Mouse (Mus musculus): ENCODE data around the gene Cacna1b. TPM values are rescaled to one million over a fixed set of nuclear protein-coding genes. Genes with fewer than 3 reads are reported as not detected.
A peak's percentile ranks its signal among the peaks of the same experiment; 100 is the strongest.

Gene Cacna1b
- total RNA-seq, 2 experiments from 2014 or later = 0.21 to 3.2 TPM

DNA sequence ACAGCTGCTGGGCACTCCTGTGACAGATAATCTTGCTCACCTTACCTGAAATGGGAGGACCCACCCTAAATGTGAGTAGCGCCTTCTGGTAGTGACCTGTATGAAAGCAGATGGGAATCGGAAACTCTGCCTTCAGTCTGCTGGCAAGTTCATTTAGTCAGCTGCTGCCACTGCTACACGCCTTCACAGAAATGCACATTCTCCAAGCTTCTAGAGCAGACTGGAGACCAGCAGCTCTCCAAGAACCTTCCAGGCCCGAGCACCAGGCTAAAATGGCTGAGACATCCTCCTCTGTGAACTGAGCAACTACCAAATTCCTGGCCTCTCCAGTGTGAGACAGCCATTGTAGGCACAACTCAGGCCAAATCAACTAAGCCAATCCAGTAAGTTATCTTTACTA, 37.1 kb downstream of the Cacna1b start:
- no peak for ATAC-seq (replicated peaks; ENCODE audit: poor library complexity, severe bottlenecking)

- ATAC-seq (replicated peaks; ENCODE audit: poor library complexity, severe bottlenecking) = no peak
Observed at GRCm38 (mm10) chr2:24719645-24720379, 43.1 kb downstream of the Cacna1b start.

- no peak for ATAC-seq (replicated peaks; ENCODE audit: poor library complexity, severe bottlenecking)
Observed at GRCm38 (mm10) chr2:24718906-24719305, 44.0 kb downstream of the Cacna1b start.

GRCm38 (mm10) chr2:24717963-24718362, 45.0 kb downstream of the Cacna1b start:
- no peak for ATAC-seq (replicated peaks; ENCODE audit: poor library complexity, severe bottlenecking)

DNA sequence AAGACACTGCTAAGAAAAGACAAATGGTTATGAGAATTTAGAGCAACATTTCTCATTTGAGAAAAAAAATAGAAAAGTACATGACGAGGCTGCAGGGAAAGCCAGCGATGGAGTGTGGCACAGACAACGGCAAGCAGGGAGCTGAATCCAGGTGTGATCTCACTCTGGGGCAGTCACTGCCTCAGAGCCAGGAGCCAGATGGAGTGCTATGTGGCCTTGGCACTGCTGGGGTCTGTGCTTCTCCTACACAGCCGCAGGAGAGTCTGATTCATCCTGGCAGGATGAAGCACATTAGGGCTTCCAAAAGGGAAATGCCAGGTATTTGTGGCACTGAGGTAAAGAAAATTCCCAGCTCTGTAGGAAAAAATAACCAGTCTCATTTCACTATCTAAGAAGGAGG, 45.5 kb downstream of the Cacna1b start:
- no peak for ATAC-seq (replicated peaks; ENCODE audit: poor library complexity, severe bottlenecking)

DNA sequence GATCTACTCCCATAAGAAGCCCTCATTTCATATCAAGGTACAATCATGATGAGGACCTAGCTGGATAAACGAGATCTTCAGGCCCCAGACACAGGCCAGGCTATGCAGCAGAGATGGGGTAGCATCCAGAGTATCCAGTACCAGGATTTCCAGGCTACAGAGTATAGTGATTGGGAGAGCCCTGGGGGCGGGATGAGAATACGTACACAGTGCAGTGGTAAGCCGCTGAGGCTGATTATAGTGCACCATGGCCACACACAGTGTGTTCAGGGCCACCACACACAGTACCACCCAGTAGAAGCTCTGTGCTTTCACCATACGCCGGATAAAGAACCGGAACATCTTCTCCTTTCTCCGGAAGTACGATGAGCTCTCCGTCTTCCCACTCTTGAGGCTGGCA, 57.0 kb downstream of the Cacna1b start:
- no peak for ATAC-seq (replicated peaks; ENCODE audit: poor library complexity, severe bottlenecking)

- no peak for ATAC-seq (replicated peaks; ENCODE audit: poor library complexity, severe bottlenecking)
Observed at GRCm38 (mm10) chr2:24702208-24702957, 60.6 kb downstream of the Cacna1b start.

GRCm38 (mm10) chr2:24697281-24697980, 65.5 kb downstream of the Cacna1b start:
- ATAC-seq (replicated peaks; ENCODE audit: poor library complexity, severe bottlenecking) = no peak

DNA sequence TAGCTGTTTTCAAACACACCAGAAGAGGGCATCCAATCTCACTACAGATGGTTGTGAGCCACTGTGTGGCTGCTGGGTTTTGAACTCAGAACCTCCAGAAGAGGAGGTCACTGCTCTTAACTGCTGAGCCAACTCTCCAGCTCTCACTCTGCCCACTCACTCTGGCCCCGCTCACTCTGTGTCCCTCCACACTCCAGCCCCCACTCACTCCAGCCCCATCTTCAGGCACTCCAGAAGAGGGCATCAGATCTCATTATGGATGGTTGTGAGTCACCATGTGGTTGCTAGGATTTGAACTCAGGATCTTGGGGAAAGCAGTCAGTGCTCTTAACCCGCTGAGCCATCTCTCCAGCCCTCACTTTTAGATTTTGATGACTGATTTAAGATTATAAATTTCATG, 70.6 kb downstream of the Cacna1b start:
- ATAC-seq (replicated peaks; ENCODE audit: poor library complexity, severe bottlenecking) = no peak

DNA sequence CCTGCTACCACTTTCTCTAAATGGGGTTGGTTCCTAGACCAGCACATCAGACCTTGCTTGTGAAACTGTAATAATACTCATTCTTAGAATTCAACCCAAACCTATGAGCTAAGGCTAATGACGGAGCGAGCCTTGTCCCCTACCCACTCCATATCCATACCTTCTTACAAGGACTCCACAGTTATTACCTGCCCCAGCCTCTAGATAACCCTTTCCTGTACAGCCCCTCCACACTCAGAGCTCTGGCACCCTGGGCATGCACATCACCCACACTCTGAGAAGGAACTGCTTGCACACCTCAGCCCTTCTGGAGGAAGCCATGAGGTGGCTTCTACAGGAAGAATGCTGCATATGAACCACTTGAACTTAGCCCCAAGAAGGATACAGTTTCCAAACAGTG, 72.6 kb downstream of the Cacna1b start:
- no peak for ATAC-seq (replicated peaks; ENCODE audit: poor library complexity, severe bottlenecking)

DNA sequence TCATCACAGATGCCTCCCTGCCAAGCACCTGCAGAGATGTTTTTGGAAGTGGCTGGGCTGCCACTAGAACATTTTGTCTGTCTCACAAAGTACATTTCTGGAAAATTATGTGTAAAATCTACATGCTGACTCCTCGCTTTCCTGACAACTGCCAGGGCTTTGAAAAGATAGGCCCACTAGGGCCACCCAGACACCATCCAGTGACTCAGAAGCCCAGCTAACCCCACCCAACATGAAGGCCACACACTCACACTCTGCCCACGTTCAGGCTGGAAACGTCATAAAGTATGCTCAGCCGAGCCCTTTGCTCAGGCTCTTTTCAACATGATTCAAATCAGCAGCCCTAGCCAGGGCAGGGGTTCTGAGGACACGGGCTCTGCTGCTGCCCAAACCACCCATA, 77.6 kb downstream of the Cacna1b start:
- no peak for ATAC-seq (replicated peaks; ENCODE audit: poor library complexity, severe bottlenecking)

GRCm38 (mm10) chr2:24684796-24685195, 78.2 kb downstream of the Cacna1b start:
- ATAC-seq (replicated peaks; ENCODE audit: poor library complexity, severe bottlenecking) = no peak

- ATAC-seq (replicated peaks; ENCODE audit: poor library complexity, severe bottlenecking) = no peak
Observed at GRCm38 (mm10) chr2:24683266-24683665, 79.7 kb downstream of the Cacna1b start.

- no peak for ATAC-seq (replicated peaks; ENCODE audit: poor library complexity, severe bottlenecking)
Observed at GRCm38 (mm10) chr2:24680731-24681130, 82.2 kb downstream of the Cacna1b start.

GRCm38 (mm10) chr2:24680176-24680575, 82.8 kb downstream of the Cacna1b start:
- ATAC-seq (replicated peaks; ENCODE audit: poor library complexity, severe bottlenecking) = no peak

DNA sequence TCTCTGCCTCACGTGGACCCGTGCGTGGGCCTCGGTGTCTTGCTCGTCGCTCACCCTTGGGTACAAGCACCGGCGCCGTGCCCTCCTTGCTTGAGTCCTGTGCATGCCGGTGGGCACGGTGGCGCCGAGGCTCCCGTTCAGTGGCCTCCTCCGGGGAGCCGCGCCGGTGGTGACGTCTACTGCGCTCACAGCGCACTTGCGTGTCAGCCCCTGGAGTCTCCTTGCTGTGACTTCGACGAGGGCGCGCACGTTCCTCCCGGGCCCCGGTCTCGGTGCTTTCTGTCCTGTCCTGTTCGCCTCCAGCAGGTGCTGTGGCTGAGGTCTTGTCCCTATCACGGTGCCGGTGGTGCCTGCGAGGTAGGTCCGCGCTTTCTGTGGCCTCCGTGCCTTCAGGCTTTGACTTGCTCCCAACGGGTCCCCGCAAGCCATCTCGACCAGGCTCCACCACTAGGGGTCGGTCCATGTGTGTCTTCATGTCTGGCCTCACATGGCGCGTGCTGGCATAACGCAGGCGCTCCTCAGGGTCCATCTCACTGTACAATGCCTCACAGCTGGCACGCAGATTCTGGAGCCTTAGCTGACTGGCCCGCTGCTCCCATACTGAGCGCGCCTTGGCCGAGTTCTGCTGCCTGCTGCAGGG, 83.8 kb downstream of the Cacna1b start:
- ATAC-seq (replicated peaks; ENCODE audit: poor library complexity, severe bottlenecking) = peak; percentile 78

GRCm38 (mm10) chr2:24678538-24678937, 84.4 kb downstream of the Cacna1b start:
- no peak for ATAC-seq (replicated peaks; ENCODE audit: poor library complexity, severe bottlenecking)

- no peak for ATAC-seq (replicated peaks; ENCODE audit: poor library complexity, severe bottlenecking)
Observed at GRCm38 (mm10) chr2:24678110-24678509, 84.8 kb downstream of the Cacna1b start.

DNA sequence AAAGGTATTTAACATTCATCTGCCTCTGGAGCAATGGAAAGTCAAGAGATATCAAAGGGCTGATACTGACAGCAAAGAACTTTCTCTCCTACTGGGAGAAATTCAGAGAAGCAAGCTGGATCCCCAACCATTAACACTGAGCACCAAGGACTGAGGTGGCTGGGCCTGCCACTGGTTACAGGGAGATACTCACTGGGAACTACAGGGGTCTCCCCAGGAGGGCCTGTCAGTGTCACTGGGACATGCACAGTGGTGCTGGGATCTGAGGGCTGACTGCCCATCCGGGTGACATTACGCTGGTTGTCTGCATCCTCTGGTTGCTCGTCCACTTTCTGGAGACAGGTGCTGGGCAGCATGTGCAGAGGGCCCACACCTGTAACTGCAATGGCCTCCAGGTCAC, 85.3 kb downstream of the Cacna1b start:
- no peak for ATAC-seq (replicated peaks; ENCODE audit: poor library complexity, severe bottlenecking)

DNA sequence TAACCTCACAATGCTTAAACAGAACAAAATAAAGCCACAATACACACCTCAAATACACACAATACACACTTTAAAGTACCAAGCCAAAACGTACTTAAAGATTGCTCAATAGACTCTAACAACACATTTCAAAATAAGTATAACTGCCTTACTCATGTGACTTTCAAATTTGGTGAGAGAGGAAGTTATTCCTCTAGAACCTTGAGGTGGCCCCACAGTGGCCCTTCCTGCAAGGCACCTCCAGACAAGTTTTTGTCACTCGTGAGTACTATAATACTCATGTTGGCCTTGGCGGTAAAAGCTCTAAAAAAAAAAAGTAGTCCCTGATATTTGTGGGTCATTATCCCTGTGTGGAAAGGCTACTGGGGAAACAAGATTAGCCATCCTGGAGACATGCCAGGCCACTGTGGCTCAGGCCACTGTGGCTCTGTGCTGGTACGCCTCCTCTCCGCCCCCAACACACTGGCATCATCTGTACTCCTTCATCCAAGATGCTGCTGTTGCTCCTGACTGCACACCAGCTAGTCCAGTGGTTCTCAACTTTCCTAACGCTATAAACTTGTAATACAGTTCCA, 88.4 kb downstream of the Cacna1b start:
- ATAC-seq (replicated peaks; ENCODE audit: poor library complexity, severe bottlenecking) = peak; percentile 65
